In the genomic region with DNA sequence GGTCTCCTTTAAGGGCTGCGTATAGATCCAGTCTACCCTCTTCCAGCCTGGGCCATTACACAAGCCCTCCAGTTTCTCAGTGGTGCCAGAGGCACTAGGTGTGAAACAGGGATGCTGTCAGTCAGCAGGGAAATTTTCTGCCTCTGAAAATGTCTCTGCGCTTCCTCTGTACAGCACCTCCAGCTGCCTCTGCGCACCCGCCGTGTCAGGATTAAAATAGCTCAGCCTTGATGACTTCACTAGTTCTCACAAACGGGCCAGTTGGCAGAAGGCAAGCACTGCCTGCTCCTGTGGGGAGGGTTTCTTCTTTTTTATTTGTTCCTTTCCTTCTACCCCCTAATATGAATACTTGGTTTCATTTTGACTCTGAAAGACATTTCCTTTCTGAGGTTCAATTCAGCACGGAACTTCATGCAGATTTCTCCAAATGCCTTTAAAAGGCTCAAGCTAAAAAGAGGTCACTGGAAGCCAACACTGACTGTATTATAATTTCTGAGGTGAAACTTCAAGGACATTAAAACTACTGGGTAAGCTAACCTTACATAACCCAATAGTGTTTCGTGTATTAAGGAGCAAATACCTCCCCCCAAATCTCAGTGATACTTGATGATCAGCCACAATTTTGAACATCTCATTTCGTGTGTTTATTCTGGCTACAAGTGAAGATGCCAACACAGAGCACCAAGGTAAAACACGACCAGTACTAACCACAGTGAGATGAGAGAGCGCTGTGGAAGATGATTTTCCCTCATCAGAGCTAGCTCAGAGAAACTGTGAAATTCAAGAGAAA, we compare ENCODE assay signal across 8 mouse cellular contexts.
A peak's percentile ranks its signal among the peaks of the same experiment; 100 is the strongest.
DNase-seq lines count a peak whose midpoint lies in the region.

No protein-coding gene starts in this region.

- DNase-seq in A20 (ENCODE audit: low read depth, low spot score): peak; percentile 95
- peak; percentile 62 for DNase-seq in CD4-positive, CD25-positive, alpha-beta regulatory T cell, adult 2 months (ENCODE audit: low read depth, low spot score)
- peak; percentile 81 for DNase-seq in cerebellum, adult 9-11 months
- peak; percentile 98 for DNase-seq in heart, adult 11 months
- DNase-seq in kidney, postnatal 25 days: peak; percentile 48 to 77
- DNase-seq in lung, postnatal 25 days (ENCODE audit: low spot score): peak; percentile 39
- DNase-seq in right cerebral cortex, postnatal 4 days: peak; percentile 40
- DNase-seq in thymus, postnatal 14 days: no peak
